In genomic region chr11:117177303-117177979, GRCm38 (mm10) we compare ENCODE assay signal across 8 mouse cellular contexts. TPM values are rescaled to one million over a fixed set of nuclear protein-coding genes. Genes with fewer than 3 reads are reported as not detected.
DNase-seq lines count a peak whose midpoint lies in the region; ATAC-seq and TF ChIP-seq lines count a peak whose summit lies in the region.

No protein-coding gene starts in this region.

- 56% methylated on average over 8 of the region's 11 CpGs for WGBS in bone marrow, adult 2 months
- WGBS in heart, embryonic 15.5 days, result 48% methylated on average over 8 of the region's 11 CpGs
- WGBS in liver, embryonic 13.5 days (ENCODE audit: insufficient replicate concordance), result 53% methylated on average over 8 of the region's 11 CpGs
- WGBS in stomach, embryonic 15.5 days, result 47% methylated on average over 8 of the region's 11 CpGs

- no peaks in the 10 kb centered on the region for H3K4me1 ChIP-seq in bone marrow, adult 2 months (ENCODE audit: control insufficient read depth, insufficient read depth, low read length)
- H3K4me1 ChIP-seq in heart, embryonic 15.5 days (replicated peaks), result peaks cover 18% of the 10 kb centered on the region
- H3K4me1 ChIP-seq in liver, embryonic 13.5 days (replicated peaks), result peaks cover 4% of the 10 kb centered on the region
- H3K4me1 ChIP-seq in stomach, embryonic 15.5 days, result peaks cover 21% of the 10 kb centered on the region

- peak; percentile 98 for TF ChIP-seq CTCF in bone marrow, adult 2 months (IDR thresholded peaks at IDR 0.05; ENCODE audit: control insufficient read depth, insufficient read depth, low read length)

- H3K9me3 ChIP-seq in heart, embryonic 15.5 days (replicated peaks), result no peaks in the 10 kb centered on the region; the same call in 1 of the 2 replicates
- peaks cover 9% of the 10 kb centered on the region; the same call in 1 of the 2 replicates for H3K9me3 ChIP-seq in liver, embryonic 13.5 days (replicated peaks)
- no peaks in the 10 kb centered on the region; the same call in 1 of the 2 replicates for H3K9me3 ChIP-seq in stomach, embryonic 15.5 days

- H3K9ac ChIP-seq in heart, embryonic 15.5 days, result no peak overlapping the region
- H3K9ac ChIP-seq in liver, embryonic 13.5 days, result no peak overlapping the region
- no peak overlapping the region for H3K9ac ChIP-seq in stomach, embryonic 15.5 days

- H3K27ac ChIP-seq in bone marrow, adult 2 months (ENCODE audit: control insufficient read depth, insufficient read depth, low read depth, low read length, poor library complexity), result no peak overlapping the region
- no peak overlapping the region for H3K27ac ChIP-seq in heart, embryonic 15.5 days
- no peak overlapping the region for H3K27ac ChIP-seq in liver, embryonic 13.5 days
- no peak overlapping the region for H3K27ac ChIP-seq in stomach, embryonic 15.5 days

- H3K27me3 ChIP-seq in heart, embryonic 15.5 days, result no peaks in the 10 kb centered on the region
- no peaks in the 10 kb centered on the region for H3K27me3 ChIP-seq in liver, embryonic 13.5 days
- no peaks in the 10 kb centered on the region for H3K27me3 ChIP-seq in stomach, embryonic 15.5 days (replicated peaks)

- no peak overlapping the region for H3K4me3 ChIP-seq in bone marrow, adult 2 months (replicated peaks; ENCODE audit: control insufficient read depth, low read depth, low read length)
- no peak overlapping the region for H3K4me3 ChIP-seq in heart, embryonic 15.5 days
- H3K4me3 ChIP-seq in liver, embryonic 13.5 days (replicated peaks), result no peak overlapping the region
- no peak overlapping the region for H3K4me3 ChIP-seq in stomach, embryonic 15.5 days (replicated peaks)

- H3K36me3 ChIP-seq in heart, embryonic 15.5 days, result no peaks in the 10 kb centered on the region; the same call in 1 of the 2 replicates
- H3K36me3 ChIP-seq in liver, embryonic 13.5 days, result no peaks in the 10 kb centered on the region
- no peaks in the 10 kb centered on the region for H3K36me3 ChIP-seq in stomach, embryonic 15.5 days

- H3K4me2 ChIP-seq in heart, embryonic 15.5 days, result no peak overlapping the region
- no peak overlapping the region for H3K4me2 ChIP-seq in liver, embryonic 13.5 days
- no peak overlapping the region for H3K4me2 ChIP-seq in stomach, embryonic 15.5 days

- DNase-seq in 416B (ENCODE audit: low read depth), result peak; percentile 86
- peak; percentile 94 for DNase-seq in kidney, postnatal 14 days
- DNase-seq in liver, embryonic 13.5 days, result peak; percentile 69
- DNase-seq in neural tube, embryonic 10.5 days (ENCODE audit: extremely low spot score, low spot score), result peak; percentile 89

- TF ChIP-seq POLR2A in bone marrow, adult 2 months (IDR thresholded peaks at IDR 0.05; ENCODE audit: borderline replicate concordance, control insufficient read depth, low read depth, low read length), result no peak

- 0 out of 2 replicates have a peak, but pooled peaks have one; percentile 55 for ATAC-seq in erythroid progenitor cell, adult 5-6 weeks (replicated peaks; ENCODE audit: low FRiP score, poor library complexity, severe bottlenecking)
- ATAC-seq in heart, embryonic 15.5 days (replicated peaks; ENCODE audit: insufficient number of reproducible peaks, insufficient read depth, low FRiP score, low read depth), result peak; percentile 76; the same call in 1 of the 2 replicates
- ATAC-seq in liver, embryonic 13.5 days (ENCODE audit: low read depth), result peak; percentile 61
- peak; percentile 69 for ATAC-seq in stomach, embryonic 15.5 days (ENCODE audit: insufficient read depth, low FRiP score, low read depth)

RNA-seq across cellular contexts. Expression of gene Sept9, which starts 22.0 kb away (rescaled TPM):
- polyA plus RNA-seq in bone marrow, adult 2 months (2011; ENCODE audit: insufficient read depth, insufficient read length, low replicate concordance, missing spikeins), result 31.1 and 51.6 TPM in 2 replicates
- 15.1 and 20.5 TPM in 2 replicates for total RNA-seq in erythroid progenitor cell, adult 5-6 weeks (2015; ENCODE audit: low replicate concordance)
- 16.0 and 18.6 TPM in 2 replicates for total RNA-seq in erythroid progenitor cell, adult 5-6 weeks (2017; ENCODE audit: low replicate concordance)
- polyA plus RNA-seq in heart, embryonic 15.5 days (2015; fragmentation: Nextera tagmentation; extraction: Ambion mirVana), result 50.6 and 76.8 TPM in 2 replicates
- polyA plus RNA-seq in liver, embryonic 13.5 days (2015; fragmentation: Nextera tagmentation; extraction: Ambion mirVana), result 44.1 and 55.5 TPM in 2 replicates
- 107 and 121 TPM in 2 replicates for polyA plus RNA-seq in stomach, embryonic 15.5 days (2015; fragmentation: Nextera tagmentation; extraction: Ambion mirVana)
